Mouse (Mus musculus) cortical plate, adult 2 months (tissue): ENCODE results near the gene Capn8.

ENCODE experiments used
- CTCF ChIP-seq: fragments of 200-500 bp; IDR thresholded peaks from 2 replicates; pipeline ENCODE4 v1.5.1; 2011; ENCODE audit warnings: mild to moderate bottlenecking, control low read depth, low read length; ENCODE audit not compliant: insufficient read depth; ENCODE audit errors: extremely low read depth
- POLR2A ChIP-seq: fragments of 200-500 bp; IDR thresholded peaks from 2 replicates; pipeline ENCODE4 v1.6.1; 2011; ENCODE audit warnings: mild to moderate bottlenecking, low read length, control low read depth; ENCODE audit not compliant: insufficient read depth; ENCODE audit errors: extremely low read depth

GRCm38 (mm10) chr1:182574666-182575049 is 9.9 kb downstream of the Capn8 start:
- no peak for TF ChIP-seq POLR2A
- no peak for TF ChIP-seq CTCF
